Mouse (Mus musculus): ENCODE measurements around the gene Vmn1r64.

DNA sequence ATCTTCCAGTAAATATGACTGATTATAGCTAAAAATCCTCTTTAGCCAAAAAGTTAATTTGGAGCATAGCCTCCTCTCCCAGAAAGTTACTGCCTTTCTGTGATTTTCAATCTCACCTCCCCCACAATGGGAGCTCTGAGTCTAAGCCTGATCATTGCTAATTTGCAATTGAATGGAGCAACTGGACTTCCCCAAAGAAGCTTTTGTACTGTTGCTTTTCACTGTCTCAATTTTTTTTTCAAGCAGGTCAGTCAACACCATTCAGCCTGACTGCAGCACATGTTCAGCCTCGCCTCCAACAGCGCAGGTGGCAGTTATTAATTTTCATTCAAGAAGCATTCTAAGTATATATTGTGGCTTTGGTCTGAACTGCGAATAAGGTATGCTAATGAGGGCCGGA, 14.9 kb upstream of the Vmn1r64 start:
- no peak for TF ChIP-seq CTCF (IDR thresholded peaks at IDR 0.05; ENCODE audit: low read depth)
- no peak for TF ChIP-seq EP300 (IDR thresholded peaks at IDR 0.05; ENCODE audit: low read depth)
